Comparison of ENCODE assay signal across 8 mouse cellular contexts in genomic region chr5:134455186-134455895, GRCm38 (mm10). TPM values are rescaled to one million over a fixed set of nuclear protein-coding genes. Genes with fewer than 3 reads are reported as not detected.
DNase-seq lines count a peak whose midpoint lies in the region; ATAC-seq and TF ChIP-seq lines count a peak whose summit lies in the region.

No protein-coding gene starts in this region.

- no peak for ATAC-seq in cerebellum, adult (ENCODE audit: insufficient number of reproducible peaks, low FRiP score, low TSS enrichment)
- ATAC-seq in forebrain, embryonic 11.5 days (replicated peaks; ENCODE audit: low FRiP score) = peak; percentile 34; the same call in 1 of the 2 replicates
- ATAC-seq in intestine, embryonic 15.5 days = peak; percentile 53
- peak; percentile 67 for ATAC-seq in lung, embryonic 14.5 days (ENCODE audit: insufficient read depth)

- no peaks in the 10 kb centered on the region for H3K27me3 ChIP-seq in forebrain, embryonic 11.5 days (ENCODE audit: control insufficient read depth, insufficient read depth, low read length)
- H3K27me3 ChIP-seq in intestine, embryonic 15.5 days (replicated peaks) = no peaks in the 10 kb centered on the region
- no peaks in the 10 kb centered on the region for H3K27me3 ChIP-seq in lung, embryonic 14.5 days (ENCODE audit: insufficient read depth, low read length)

- no peaks in the 10 kb centered on the region; the same call in 1 of the 2 replicates for H3K36me3 ChIP-seq in forebrain, embryonic 11.5 days (ENCODE audit: control insufficient read depth, insufficient read depth, low read length)
- peaks cover 9% of the 10 kb centered on the region for H3K36me3 ChIP-seq in intestine, embryonic 15.5 days
- peaks cover 7% of the 10 kb centered on the region; the same call in 1 of the 2 replicates for H3K36me3 ChIP-seq in lung, embryonic 14.5 days (ENCODE audit: insufficient read depth)

- H3K4me2 ChIP-seq in forebrain, embryonic 11.5 days (ENCODE audit: low read depth, low read length, severe bottlenecking) = peak overlapping the region; percentile 92
- H3K4me2 ChIP-seq in intestine, embryonic 15.5 days (replicated peaks) = peak overlapping the region; percentile 77
- H3K4me2 ChIP-seq in lung, embryonic 14.5 days = peak overlapping the region; percentile 86

- peak overlapping the region; percentile 77 for H3K4me3 ChIP-seq in forebrain, embryonic 11.5 days (ENCODE audit: low read depth, low read length)
- H3K4me3 ChIP-seq in intestine, embryonic 15.5 days (replicated peaks) = peak overlapping the region; percentile 72
- peak overlapping the region; percentile 73 for H3K4me3 ChIP-seq in lung, embryonic 14.5 days (ENCODE audit: low read depth, low read length)
- peak overlapping the region; percentile 81 for H3K4me3 ChIP-seq in olfactory bulb, adult 2 months (ENCODE audit: insufficient read depth, low read depth, low read length)

- peak overlapping the region; percentile 76 for H3K27ac ChIP-seq in forebrain, embryonic 11.5 days (ENCODE audit: low read depth, low read length)
- peak overlapping the region; percentile 86 for H3K27ac ChIP-seq in intestine, embryonic 15.5 days
- peak overlapping the region; percentile 96 for H3K27ac ChIP-seq in lung, embryonic 14.5 days (ENCODE audit: low read depth)
- peak overlapping the region; percentile 71 for H3K27ac ChIP-seq in olfactory bulb, adult 2 months (ENCODE audit: insufficient read depth, low read depth, low read length)

- peak overlapping the region; percentile 93 for H3K9ac ChIP-seq in forebrain, embryonic 11.5 days (ENCODE audit: low read length)
- H3K9ac ChIP-seq in intestine, embryonic 15.5 days = peak overlapping the region; percentile 86
- H3K9ac ChIP-seq in lung, embryonic 14.5 days = peak overlapping the region; percentile 93

- peaks cover 4% of the 10 kb centered on the region; the same call in 1 of the 2 replicates for H3K4me1 ChIP-seq in forebrain, embryonic 11.5 days (replicated peaks; ENCODE audit: control insufficient read depth, insufficient read depth, low read length)
- H3K4me1 ChIP-seq in intestine, embryonic 15.5 days (replicated peaks) = peaks cover 20% of the 10 kb centered on the region
- H3K4me1 ChIP-seq in lung, embryonic 14.5 days (ENCODE audit: insufficient read depth) = no peaks in the 10 kb centered on the region
- H3K4me1 ChIP-seq in olfactory bulb, adult 2 months (ENCODE audit: control insufficient read depth, insufficient read depth, low read length) = peaks cover 18% of the 10 kb centered on the region

- WGBS in forebrain, embryonic 11.5 days = 3% methylated on average over 21 of the region's 21 CpGs
- 1% methylated on average over 21 of the region's 21 CpGs for WGBS in intestine, embryonic 15.5 days
- under 1% methylated on average over 21 of the region's 21 CpGs for WGBS in lung, embryonic 14.5 days
- WGBS in olfactory bulb, adult 2 months = 1% methylated on average over 21 of the region's 21 CpGs

- no peaks in the 10 kb centered on the region; the same call in 1 of the 2 replicates for H3K9me3 ChIP-seq in forebrain, embryonic 11.5 days (ENCODE audit: control insufficient read depth, low read length)
- H3K9me3 ChIP-seq in intestine, embryonic 15.5 days = no peaks in the 10 kb centered on the region
- no peaks in the 10 kb centered on the region for H3K9me3 ChIP-seq in lung, embryonic 14.5 days (ENCODE audit: low read depth, low read length)

- TF ChIP-seq CTCF in lung, embryonic 14.5 days (IDR thresholded peaks at IDR 0.05; ENCODE audit: low read depth) = no peak
- no peak for TF ChIP-seq CTCF in olfactory bulb, adult 2 months (IDR thresholded peaks at IDR 0.05; ENCODE audit: insufficient read depth, low read depth, low read length)

- peak; percentile 27 to 39 for DNase-seq in cerebellum, adult 18-20 months
- peak; percentile 67 for DNase-seq in adrenal gland, postnatal 10 days
- peak; percentile 73 for DNase-seq in forebrain, embryonic 11.5 days (ENCODE audit: low spot score)
- DNase-seq in lung, embryonic 14.5 days = peak; percentile 83
- no peak for DNase-seq in layer of hippocampus, adult 9-11 months

- no peak for TF ChIP-seq POLR2A in olfactory bulb, adult 2 months (IDR thresholded peaks at IDR 0.05; ENCODE audit: insufficient read depth, low read depth, low read length)

RNA-seq across cellular contexts. Expression of gene Gtf2ird1, which starts 1.2 kb away (rescaled TPM):
- 100 to 1,000 TPM in 1 of 2 experiments, 10 to 100 TPM in 1; 69.8 to 112 TPM for total RNA-seq in adrenal gland, postnatal 10 days (2021)
- 99.8 and 103 TPM in 2 replicates for polyA plus RNA-seq in forebrain, embryonic 11.5 days (2014; fragmentation: Nextera tagmentation; extraction: Ambion mirVana)
- 81.6 and 84.4 TPM in 2 replicates for polyA plus RNA-seq in intestine, embryonic 15.5 days (2015; fragmentation: Nextera tagmentation; extraction: Ambion mirVana)
- polyA plus RNA-seq in lung, embryonic 14.5 days (2014; fragmentation: Nextera tagmentation; extraction: Ambion mirVana) = 82.5 and 85.6 TPM in 2 replicates
- polyA plus RNA-seq in olfactory bulb, adult 2 months (2012; ENCODE audit: insufficient read depth, insufficient read length, low replicate concordance, missing spikeins) = not detected in 2 replicates

Comparison
In these comparisons a context has a peak if more than half of its experiments do, and no peak if none do; other contexts are left out.
1. RNA of gene Gtf2ird1, which starts 1.2 kb away (polyA plus RNA-seq): 99.8 to 103 TPM in forebrain, embryonic 11.5 days, 81.6 to 84.4 TPM in intestine, embryonic 15.5 days and 82.5 to 85.6 TPM in lung, embryonic 14.5 days; not detected in olfactory bulb, adult 2 months; every median in the first group is over 10 times any median in the second.
2. Peak in every context shown above with its lines, with median percentiles within 50 percentile points of each other: H3K27ac ChIP-seq, H3K4me2 ChIP-seq, H3K4me3 ChIP-seq and H3K9ac ChIP-seq.